Mouse (Mus musculus) limb, embryonic 13.5 days (tissue): Measurements from ENCODE around the gene Gm15557. TPM values are rescaled to one million over a fixed set of nuclear protein-coding genes. Genes with fewer than 3 reads are reported as not detected.

ENCODE experiments used
- ATAC-seq: fragments of 200-750 bp; cut with Nextera tagmentation; 2 replicates; pipeline ENCODE4 v1.8.0; 2017; ENCODE audit warnings: low read depth, moderate number of reproducible peaks, moderate TSS enrichment; ENCODE audit not compliant: low FRiP score
- H3K27ac ChIP-seq: fragments of 300-500 bp; sonication (generic); 2 replicates; pipeline ENCODE4 v1.5.1; 2015; ENCODE audit warnings: inconsistent platforms, mild to moderate bottlenecking, moderate library complexity
- H3K27me3 ChIP-seq: fragments of 300-500 bp; sonication (generic); 2 replicates; pipeline ENCODE4 v1.6.1; 2015; ENCODE audit warnings: mild to moderate bottlenecking, inconsistent platforms
- H3K36me3 ChIP-seq: fragments of 300-500 bp; sonication (generic); 2 replicates; pipeline ENCODE4 v1.6.1; 2015; ENCODE audit warnings: inconsistent platforms, mild to moderate bottlenecking, moderate library complexity
- H3K4me1 ChIP-seq: fragments of 300-500 bp; sonication (generic); 2 replicates; pipeline ENCODE4 v1.6.1; 2015; ENCODE audit warnings: inconsistent platforms
- H3K4me2 ChIP-seq: fragments of 300-500 bp; sonication (generic); replicated peaks from 2 replicates; pipeline ENCODE4 v1.6.1; 2015; ENCODE audit warnings: inconsistent platforms, mild to moderate bottlenecking, moderate library complexity
- H3K4me3 ChIP-seq: fragments of 300-500 bp; sonication (generic); 2 replicates; pipeline ENCODE4 v1.5.1; 2015; ENCODE audit warnings: moderate library complexity, mild to moderate bottlenecking, inconsistent platforms
- H3K9ac ChIP-seq: fragments of 300-500 bp; sonication (generic); 2 replicates; pipeline ENCODE4 v1.6.1; 2015; ENCODE audit warnings: mild to moderate bottlenecking, inconsistent platforms
- H3K9me3 ChIP-seq: fragments of 300-500 bp; sonication (generic); 2 replicates; pipeline ENCODE4 v1.6.1; 2016; ENCODE audit warnings: inconsistent platforms
- WGBS: fragments of 180-500 bp; shearing (Covaris S2); methylation state at CpG from one replicate; pipeline ENCODE4 v1.1.7; 2015; 5-methylcytosine and 5-hydroxymethylcytosine counted together
- polyA plus RNA-seq: library from polyadenylated mRNA; unstranded; fragments of >200 nt; fragmentation: Nextera tagmentation; extraction: Ambion mirVana; gene quantifications from 2 replicates; pipeline ENCODE4 v1.2.1, GENCODE M21; 2015

Gm15557 gene
- polyA plus RNA-seq, 1 experiment from 2014 or later = 1.2 TPM

DNA sequence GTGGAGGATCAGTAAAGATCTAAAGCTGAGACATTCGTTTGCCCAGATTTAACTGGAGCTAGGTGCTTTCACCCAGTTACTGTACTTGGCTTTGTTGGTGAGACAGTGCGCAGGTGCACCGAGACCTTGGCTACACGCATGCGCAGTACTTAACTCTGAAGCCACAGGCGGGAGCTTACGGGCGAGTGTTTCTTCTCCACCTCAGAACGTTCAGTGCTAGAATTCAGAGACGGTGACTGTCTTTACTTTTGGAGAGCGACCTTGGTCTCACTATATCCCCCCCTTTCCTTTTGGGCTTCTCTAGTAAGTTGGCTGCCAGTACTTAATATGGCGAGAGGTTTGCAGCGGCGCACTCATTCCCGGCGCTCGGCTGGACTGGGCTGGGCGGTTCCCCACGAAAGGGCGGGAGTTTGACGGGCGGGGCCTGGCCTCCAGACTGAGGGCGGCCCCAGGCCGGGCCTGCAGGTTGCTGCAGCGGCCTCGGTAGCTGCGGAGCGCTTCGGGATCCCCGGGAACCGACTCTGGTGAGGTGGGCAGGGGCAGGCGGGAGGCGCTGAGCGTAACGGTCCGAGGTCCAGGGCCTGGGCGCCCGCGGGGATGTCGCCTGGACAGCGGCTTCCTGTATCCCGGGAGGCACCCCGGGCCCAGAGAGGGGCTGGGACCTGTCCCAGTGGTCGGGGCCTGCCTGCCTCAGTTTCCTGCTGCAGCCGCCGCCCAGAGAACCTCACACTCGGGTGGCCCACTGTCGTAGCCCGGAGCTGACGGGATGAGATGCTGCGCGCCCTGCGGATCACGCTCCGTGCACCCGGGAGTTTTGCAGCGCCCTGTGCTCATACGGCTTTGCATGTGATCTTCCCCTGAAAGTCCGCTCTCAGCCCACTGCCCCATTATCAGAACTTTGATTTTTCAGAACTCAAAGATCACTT is 15.9 kb downstream of the Gm15557 start, which contains the start of gene Cep250:
TSS of gene Cep250 (plus strand) at position 325 of the 926 bp plus-strand sequence.
- Histone ChIP-seq H3K9me3 (no peaks in the 10 kb centered on the region), H3K27ac (peak within 1 kb of the TSS; percentile 89), H3K4me1 (peaks cover 20% of the 10 kb centered on the region), H3K4me3 (peak within 1 kb of the TSS; percentile 96), H3K36me3 (peaks cover 12% of the 10 kb centered on the region), H3K27me3 (no peaks in the 10 kb centered on the region), H3K9ac (peak within 1 kb of the TSS; percentile 99), H3K4me2 (peak within 1 kb of the TSS; percentile 64)
- peak; percentile 98 for ATAC-seq
- under 1% methylated on average over 59 of the region's 59 CpGs for WGBS

DNA sequence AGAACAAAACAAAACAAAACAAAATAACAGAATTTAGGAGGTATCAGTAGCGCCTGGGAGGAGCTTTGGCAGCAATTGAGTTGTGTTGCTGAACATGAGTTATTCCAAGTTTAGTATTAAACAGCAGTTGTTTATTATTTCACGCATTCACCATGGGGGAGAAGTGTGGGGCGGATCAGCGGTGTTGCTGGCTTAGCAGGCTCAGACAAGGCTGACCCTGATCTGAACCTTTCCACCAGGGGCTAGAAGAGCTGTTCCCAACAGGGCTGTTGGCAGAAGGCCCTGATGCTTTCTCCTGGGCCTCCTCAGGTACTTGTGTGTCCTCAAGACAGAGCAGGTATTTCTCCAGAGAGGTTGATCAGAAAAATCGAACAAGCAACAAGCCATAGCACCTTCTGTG is 19.5 kb downstream of the Gm15557 start:
- Histone ChIP-seq H3K4me1 (peaks cover 20% of the 10 kb centered on the region), H3K9me3 (no peaks in the 10 kb centered on the region), H3K27me3 (no peaks in the 10 kb centered on the region), H3K36me3 (peaks cover 44% of the 10 kb centered on the region), H3K27ac (no peak overlapping the region), H3K4me2 (no peak overlapping the region), H3K9ac (no peak overlapping the region), H3K4me3 (no peak overlapping the region)
- no peak for ATAC-seq
- WGBS = 86% methylated on average over 5 of the region's 5 CpGs

DNA sequence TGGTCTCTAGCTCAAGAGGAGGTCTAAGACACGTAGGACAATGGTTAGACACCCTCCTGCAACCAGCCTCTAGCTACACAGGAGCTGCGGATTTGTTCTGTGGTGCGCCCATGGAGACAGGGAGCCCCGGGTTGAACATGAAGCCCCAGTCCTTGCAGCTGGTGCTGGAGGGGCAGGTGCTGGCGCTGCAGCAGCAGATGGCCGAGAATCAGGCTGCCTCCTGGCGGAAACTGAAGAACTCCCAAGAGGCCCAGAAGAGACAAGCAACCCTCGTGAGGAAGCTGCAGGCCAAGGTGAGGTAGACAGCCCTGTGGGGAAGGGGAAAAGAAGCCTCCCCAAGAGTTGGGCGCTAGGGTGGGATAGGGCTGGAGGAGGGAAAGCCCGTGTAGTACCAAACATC is 21.3 kb downstream of the Gm15557 start:
- no peak for ATAC-seq
- peaks cover 61% of the 10 kb centered on the region for H3K36me3 ChIP-seq
- 81% methylated on average over 10 of the region's 10 CpGs for WGBS

DNA sequence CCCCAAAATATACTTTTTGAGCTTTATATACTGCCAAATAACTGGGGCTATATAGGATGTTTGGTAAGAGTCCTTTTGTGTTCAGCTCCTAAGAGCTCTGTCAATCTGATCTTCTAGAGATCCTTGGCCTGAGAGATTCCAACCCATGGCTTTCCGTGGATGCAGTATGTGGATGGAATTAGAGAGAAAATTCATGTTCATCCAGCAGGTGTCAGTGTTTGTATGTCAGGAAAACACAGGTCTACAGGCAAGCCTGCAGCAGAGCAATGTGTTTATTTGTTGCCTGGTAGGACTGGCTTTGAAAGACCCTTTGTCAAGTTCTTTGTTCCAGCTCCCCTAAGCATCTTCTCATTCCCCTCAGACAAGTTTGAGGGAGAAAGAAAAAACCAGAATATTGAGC is 22.5 kb downstream of the Gm15557 start:
- Histone ChIP-seq H3K4me3 (no peak overlapping the region), H3K4me2 (no peak overlapping the region), H3K4me1 (peaks cover 11% of the 10 kb centered on the region; the same call in 1 of the 2 replicates), H3K36me3 (peaks cover 72% of the 10 kb centered on the region), H3K9ac (no peak overlapping the region), H3K27me3 (no peaks in the 10 kb centered on the region), H3K27ac (no peak overlapping the region), H3K9me3 (no peaks in the 10 kb centered on the region)
- WGBS = 40% methylated on average over 1 of the region's 1 CpGs
- ATAC-seq = no peak; the same call in 1 of the 2 replicates

More for the DNA sequence above, 21.3 kb downstream of the Gm15557 start:
- Histone ChIP-seq H3K27ac (no peak overlapping the region), H3K9me3 (no peaks in the 10 kb centered on the region), H3K27me3 (no peaks in the 10 kb centered on the region), H3K4me3 (no peak overlapping the region), H3K4me2 (no peak overlapping the region), H3K4me1 (peaks cover 20% of the 10 kb centered on the region), H3K9ac (no peak overlapping the region)

DNA sequence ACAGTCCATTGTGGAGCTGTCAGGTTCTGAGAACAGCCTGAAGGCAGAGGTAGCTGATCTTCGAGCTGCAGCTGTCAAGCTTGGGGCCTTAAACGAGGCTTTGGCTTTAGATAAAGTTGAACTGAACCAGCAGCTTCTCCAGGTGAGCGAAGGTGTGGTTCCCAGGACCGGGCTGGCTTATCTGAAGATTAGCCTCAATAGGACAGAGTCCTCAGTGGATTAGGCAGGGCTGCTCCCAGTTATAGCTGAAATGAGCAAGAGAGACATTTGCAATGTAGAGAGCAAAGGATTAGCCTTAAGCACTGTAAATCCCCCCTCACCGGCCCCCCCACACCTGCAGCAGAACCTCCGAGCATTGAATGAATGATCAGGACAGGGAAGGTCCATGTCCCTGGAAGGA is 32.8 kb downstream of the Gm15557 start:
- Histone ChIP-seq H3K4me1 (no peaks in the 10 kb centered on the region), H3K9me3 (no peaks in the 10 kb centered on the region), H3K9ac (no peak overlapping the region), H3K4me3 (no peak overlapping the region), H3K27me3 (no peaks in the 10 kb centered on the region), H3K36me3 (peaks cover 90% of the 10 kb centered on the region), H3K4me2 (no peak overlapping the region), H3K27ac (no peak overlapping the region)
- 88% methylated on average over 6 of the region's 6 CpGs for WGBS
- no peak for ATAC-seq

DNA sequence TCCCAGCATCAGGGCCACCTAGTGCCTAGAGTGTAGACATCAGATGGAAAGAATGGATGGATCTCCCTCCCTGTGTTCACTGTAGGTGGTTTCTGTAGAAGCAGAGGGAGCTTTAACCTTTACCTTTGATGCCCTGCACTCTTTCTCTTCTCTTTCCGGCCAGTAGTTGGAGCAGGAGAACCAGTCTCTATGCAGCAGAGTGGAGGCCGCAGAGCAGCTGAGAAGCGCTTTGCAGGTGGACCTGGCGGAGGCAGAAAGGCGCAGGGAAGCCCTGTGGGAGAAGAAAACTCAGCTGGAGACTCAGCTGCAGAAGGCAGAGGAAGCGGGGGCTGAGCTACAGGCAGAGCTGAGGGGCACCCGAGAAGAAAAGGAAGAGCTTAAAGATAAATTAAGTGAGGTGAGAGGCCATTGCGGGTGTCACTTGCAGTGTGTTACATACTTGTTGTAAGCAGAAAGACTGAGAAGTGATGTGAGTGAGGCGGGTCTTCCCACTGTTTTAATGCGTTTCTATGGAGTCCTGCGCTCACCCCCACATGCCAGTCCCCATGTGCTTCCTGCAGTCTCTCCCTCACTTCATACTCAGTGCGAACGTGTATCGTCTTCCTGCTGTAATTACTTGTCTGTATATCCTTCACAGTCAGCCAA is 33.7 kb downstream of the Gm15557 start:
- Histone ChIP-seq H3K4me2 (no peak overlapping the region), H3K4me3 (no peak overlapping the region), H3K4me1 (no peaks in the 10 kb centered on the region), H3K27me3 (no peaks in the 10 kb centered on the region), H3K9ac (no peak overlapping the region), H3K27ac (no peak overlapping the region), H3K36me3 (peaks cover 90% of the 10 kb centered on the region), H3K9me3 (no peaks in the 10 kb centered on the region)
- ATAC-seq = no peak
- 82% methylated on average over 14 of the region's 14 CpGs for WGBS

DNA sequence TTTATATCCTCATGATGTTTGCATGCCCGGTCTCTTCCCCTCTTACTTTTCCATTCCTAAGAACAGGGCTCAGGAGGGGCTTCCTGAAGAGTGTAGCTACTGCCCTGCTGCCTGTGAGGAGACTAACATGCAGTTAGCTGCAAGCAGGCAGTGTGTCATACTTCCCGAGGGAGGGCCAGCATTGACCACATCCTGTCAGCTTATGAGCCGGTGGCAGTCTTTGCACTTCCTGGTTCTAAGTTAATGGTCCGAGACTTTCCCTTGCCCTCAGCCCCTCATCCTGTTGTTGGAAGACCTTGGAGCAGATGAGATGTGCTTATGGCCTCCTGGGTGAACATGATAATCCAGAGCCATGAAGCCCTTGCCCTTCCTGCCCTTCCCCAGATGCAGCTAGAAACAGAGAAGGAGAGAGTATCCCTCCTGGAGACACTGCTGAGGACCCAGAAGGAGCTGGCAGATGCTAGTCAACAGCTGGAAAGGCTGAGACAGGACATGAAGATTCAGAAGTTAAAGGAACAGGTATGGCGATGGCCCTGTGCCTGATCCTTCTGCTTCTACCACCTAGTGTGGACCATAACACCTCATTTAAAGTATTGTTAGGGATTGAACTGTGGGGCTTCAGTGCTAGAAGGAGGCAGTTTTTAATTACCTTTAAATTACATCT is 38.9 kb downstream of the Gm15557 start:
- no peaks in the 10 kb centered on the region for H3K27me3 ChIP-seq
- no peak for ATAC-seq
- H3K4me3 ChIP-seq = no peak overlapping the region
- no peak overlapping the region for H3K4me2 ChIP-seq
- no peaks in the 10 kb centered on the region for H3K4me1 ChIP-seq
- H3K9ac ChIP-seq = no peak overlapping the region; the same call in 1 of the 2 replicates
- H3K9me3 ChIP-seq = no peaks in the 10 kb centered on the region
- peaks cover 94% of the 10 kb centered on the region for H3K36me3 ChIP-seq
- no peak overlapping the region for H3K27ac ChIP-seq
- 88% methylated on average over 5 of the region's 5 CpGs for WGBS

DNA sequence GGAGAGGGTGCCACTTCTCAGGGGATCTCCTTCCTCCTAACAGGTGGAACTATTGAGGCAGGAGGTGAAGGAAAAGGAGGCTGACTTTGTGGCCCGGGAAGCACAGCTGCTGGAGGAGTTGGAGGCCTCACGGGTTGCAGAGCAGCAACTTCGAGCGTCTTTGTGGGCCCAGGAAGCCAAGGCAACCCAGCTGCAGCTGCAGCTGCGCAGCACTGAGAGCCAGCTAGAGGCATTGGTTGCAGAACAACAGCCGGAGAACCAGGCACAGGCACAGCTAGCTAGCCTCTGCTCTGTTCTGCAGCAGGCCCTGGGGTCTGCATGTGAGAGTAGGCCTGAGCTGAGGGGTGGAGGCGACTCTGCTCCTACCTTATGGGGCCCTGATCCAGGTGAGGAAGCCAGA is 45.2 kb downstream of the Gm15557 start:
- Histone ChIP-seq H3K36me3 (peaks cover 100% of the 10 kb centered on the region), H3K9ac (no peak overlapping the region), H3K4me1 (no peaks in the 10 kb centered on the region), H3K27ac (no peak overlapping the region), H3K4me2 (no peak overlapping the region), H3K27me3 (no peaks in the 10 kb centered on the region), H3K4me3 (no peak overlapping the region), H3K9me3 (no peaks in the 10 kb centered on the region)
- 73% methylated on average over 7 of the region's 7 CpGs for WGBS
- no peak for ATAC-seq

DNA sequence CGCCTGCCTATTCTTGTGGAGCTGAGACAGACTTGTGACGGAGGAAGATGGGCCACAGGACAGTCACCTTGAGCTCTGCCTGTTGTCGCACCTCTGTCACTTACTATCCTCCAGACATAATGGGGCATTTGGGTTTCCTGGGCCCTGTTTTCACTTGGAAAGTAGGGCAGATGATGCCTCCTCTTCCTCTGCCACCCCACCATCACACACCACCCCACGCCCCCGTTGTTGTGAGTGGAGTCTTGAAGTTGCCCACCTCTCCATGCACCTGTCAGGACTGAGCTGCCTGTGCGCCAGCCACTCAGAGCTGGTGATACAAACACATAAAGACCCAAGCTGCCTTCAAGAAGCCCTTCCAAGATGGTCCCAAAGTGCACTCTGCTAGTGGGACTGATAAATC is 46.6 kb downstream of the Gm15557 start:
- H3K4me2 ChIP-seq = no peak overlapping the region
- WGBS = 92% methylated on average over 6 of the region's 6 CpGs
- no peaks in the 10 kb centered on the region for H3K4me1 ChIP-seq

DNA sequence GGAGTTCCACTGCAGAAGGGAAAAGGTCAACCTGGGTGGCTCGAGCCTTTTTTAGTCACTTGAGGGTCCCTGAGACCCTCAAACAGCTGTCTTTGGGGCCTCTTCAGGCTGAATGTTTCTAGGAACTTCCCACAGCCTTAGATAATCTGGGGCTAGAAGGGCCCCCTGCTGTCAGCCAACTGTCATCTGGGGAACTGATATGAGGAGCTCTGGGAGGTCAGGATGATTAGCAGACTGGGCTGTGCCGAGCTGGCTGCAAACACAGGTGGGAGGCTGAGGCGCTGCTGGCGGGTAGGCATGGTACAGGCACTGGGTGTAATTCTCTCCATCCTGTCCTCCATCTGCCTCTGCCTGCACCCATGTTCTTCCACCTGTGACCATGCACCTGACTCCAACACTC is 48.6 kb downstream of the Gm15557 start:
- peaks cover 100% of the 10 kb centered on the region for H3K36me3 ChIP-seq
- no peak overlapping the region for H3K4me3 ChIP-seq
- no peak; the same call in 1 of the 2 replicates for ATAC-seq
- no peak overlapping the region for H3K4me2 ChIP-seq
- H3K4me1 ChIP-seq = no peaks in the 10 kb centered on the region
- H3K9me3 ChIP-seq = no peaks in the 10 kb centered on the region
- no peaks in the 10 kb centered on the region for H3K27me3 ChIP-seq
- no peak overlapping the region for H3K27ac ChIP-seq
- H3K9ac ChIP-seq = no peak overlapping the region
- 77% methylated on average over 4 of the region's 4 CpGs for WGBS

More for the DNA sequence above, 46.6 kb downstream of the Gm15557 start:
- H3K36me3 ChIP-seq = peaks cover 100% of the 10 kb centered on the region
- no peak overlapping the region for H3K4me3 ChIP-seq
- no peaks in the 10 kb centered on the region for H3K27me3 ChIP-seq
- no peak overlapping the region for H3K9ac ChIP-seq
- no peak overlapping the region for H3K27ac ChIP-seq
- H3K9me3 ChIP-seq = no peaks in the 10 kb centered on the region
- no peak for ATAC-seq

DNA sequence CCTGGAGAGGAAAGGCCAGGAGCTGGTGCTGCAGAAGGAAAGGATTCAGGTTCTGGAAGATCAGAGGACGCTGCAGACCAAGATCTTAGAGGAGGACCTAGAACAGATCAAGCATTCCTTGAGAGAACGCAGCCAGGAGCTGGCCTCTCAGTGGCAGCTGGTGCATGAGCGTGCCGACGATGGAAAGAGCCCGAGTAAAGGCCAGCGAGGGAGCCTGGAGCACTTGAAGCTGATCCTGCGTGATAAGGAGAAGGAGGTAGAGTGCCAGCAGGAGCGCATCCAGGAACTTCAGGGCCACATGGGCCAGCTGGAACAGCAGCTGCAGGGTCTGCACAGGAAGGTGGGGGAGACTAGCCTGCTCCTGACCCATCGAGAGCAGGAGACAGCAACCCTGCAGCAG is 50.6 kb downstream of the Gm15557 start:
- 95% methylated on average over 10 of the region's 10 CpGs for WGBS
- no peak overlapping the region for H3K4me3 ChIP-seq
- no peaks in the 10 kb centered on the region for H3K27me3 ChIP-seq
- peaks cover 100% of the 10 kb centered on the region for H3K36me3 ChIP-seq
- no peak overlapping the region for H3K4me2 ChIP-seq
- H3K4me1 ChIP-seq = no peaks in the 10 kb centered on the region
- H3K9ac ChIP-seq = no peak overlapping the region
- ATAC-seq = no peak
- no peak overlapping the region for H3K27ac ChIP-seq
- no peaks in the 10 kb centered on the region for H3K9me3 ChIP-seq

DNA sequence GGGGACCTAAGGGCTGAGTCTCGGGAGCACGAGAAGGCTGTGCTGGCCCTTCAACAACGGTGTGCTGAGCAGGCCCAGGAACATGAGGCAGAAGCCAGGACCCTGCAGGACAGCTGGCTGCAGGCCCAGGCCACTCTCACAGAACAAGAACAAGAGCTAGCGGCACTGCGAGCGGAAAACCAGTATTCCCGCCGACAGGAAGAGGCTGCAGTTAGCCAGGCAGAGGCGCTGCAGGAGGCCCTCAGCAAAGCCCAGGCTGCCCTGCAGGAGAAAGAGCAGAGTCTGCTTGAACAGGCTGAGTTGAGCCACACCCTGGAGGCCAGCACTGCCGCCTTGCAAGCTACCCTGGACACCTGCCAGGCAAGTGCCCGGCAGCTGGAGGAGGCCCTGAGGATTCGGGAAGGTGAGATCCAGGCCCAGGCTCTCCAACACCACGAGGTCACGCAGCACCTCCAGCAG is 51.4 kb downstream of the Gm15557 start:
- no peaks in the 10 kb centered on the region for H3K27me3 ChIP-seq
- no peak overlapping the region for H3K9ac ChIP-seq
- WGBS = 80% methylated on average over 14 of the region's 14 CpGs
- H3K4me2 ChIP-seq = no peak overlapping the region
- no peaks in the 10 kb centered on the region for H3K4me1 ChIP-seq
- no peak for ATAC-seq
- no peak overlapping the region for H3K4me3 ChIP-seq
- peaks cover 100% of the 10 kb centered on the region for H3K36me3 ChIP-seq
- H3K9me3 ChIP-seq = no peaks in the 10 kb centered on the region
- no peak overlapping the region for H3K27ac ChIP-seq
